Mouse (Mus musculus) liver, adult 10 weeks (tissue): ENCODE results near the gene Naalad2. TPM values are rescaled to one million over a fixed set of nuclear protein-coding genes. Genes with fewer than 3 reads are reported as not detected.

ENCODE experiments used
- polyA plus RNA-seq: library from polyadenylated mRNA; stranded (reverse); fragments of 350-450 nt; fragmentation: Illumina TruSeq; extraction: RNeasy Lipid Tissue Mini Kit (QIAGEN cat#74804); gene quantifications from one replicate; pipeline ENCODE4 v1.2.3, GENCODE M21; 2014; ENCODE audit warnings: low read depth, low replicate concordance

The Naalad2 gene
- polyA plus RNA-seq, result 2.0 TPM

GRCm38 (mm10) chr9:18402895-18403294 is at the start of gene Naalad2:
TSS of gene Naalad2 (minus strand) at chr9:18402995.

DNA sequence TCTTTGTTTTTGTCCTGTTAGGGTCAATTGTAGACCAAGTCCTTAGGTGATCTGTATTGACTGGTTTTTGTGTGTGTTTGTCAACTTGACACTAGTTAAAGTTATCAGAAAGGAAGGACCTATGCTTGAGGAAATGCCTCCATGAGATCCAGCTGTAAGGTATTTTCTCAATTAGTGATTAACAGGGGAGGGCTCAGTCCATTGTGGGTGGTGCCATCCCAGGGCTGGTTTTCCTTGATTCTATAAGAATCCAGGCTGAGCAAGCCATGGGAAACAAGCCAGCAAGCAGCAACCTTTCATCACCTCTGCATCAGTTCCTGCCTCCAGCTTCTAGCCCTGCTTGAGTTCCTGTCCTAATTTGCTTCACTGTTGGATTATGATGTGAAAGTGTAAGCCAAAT is 27.6 kb upstream of the Naalad2 start, which contains the start of gene Mbd3l2:
Gene Mbd3l2, plus strand, starts transcription at position 301 of the 400 bp plus-strand sequence.

DNA sequence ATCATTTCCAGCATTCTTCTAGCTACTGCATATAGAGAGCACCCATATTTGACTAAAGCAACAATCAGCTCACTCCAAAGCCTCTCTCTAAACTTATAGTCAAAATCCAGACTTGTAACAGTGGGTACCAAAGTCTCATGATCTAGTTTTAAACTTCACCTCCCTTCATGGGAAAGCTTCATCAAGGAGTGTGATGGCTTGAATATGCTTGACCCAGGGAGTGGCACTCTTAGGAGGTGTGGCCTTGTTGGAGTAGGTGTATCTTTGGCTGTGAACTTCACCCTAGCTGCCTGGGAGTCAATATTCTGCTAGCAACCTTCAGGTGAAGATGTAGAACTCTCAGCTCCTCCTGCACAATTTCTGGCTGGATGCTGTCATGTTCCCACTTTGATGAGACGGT is 1.3 kb upstream of the Naalad2 start, which contains the start of gene Ubtfl1:
Gene Ubtfl1, plus strand, starts transcription at position 301 of the 400 bp plus-strand sequence.

GRCm38 (mm10) chr9:18291571-18292429 is 111.0 kb downstream of the Naalad2 start, which contains the start of gene Chordc1:
TSS of gene Chordc1 (plus strand) at chr9:18292125.

Other genes starting within 250 kb of the Naalad2 start
- 80.6 TPM for gene Chordc1, start 110.9 kb downstream of the Naalad2 start, polyA plus RNA-seq
- not detected for gene Ubtfl1, start 1.4 kb upstream of the Naalad2 start, polyA plus RNA-seq
- gene Mbd3l2, start 27.7 kb upstream of the Naalad2 start, polyA plus RNA-seq, result not detected
- gene Zfp558, start 75.3 kb upstream of the Naalad2 start, polyA plus RNA-seq, result 1.5 TPM
- not detected for gene Mbd3l1, start 75.4 kb upstream of the Naalad2 start, polyA plus RNA-seq